Mouse (Mus musculus) R1 (cell line): ENCODE measurements around the gene Ythdc1.
"Not testable (repeated sequence)": the region's sequence is repeated elsewhere in the genome, so short reads cannot be mapped to it uniquely, and the experiment has no call there.

Experiments used
- DNase-seq: peaks from one replicate; pipeline ENCODE4 v3.0.0-alpha.2; 2018; ENCODE audit warnings: low read depth, low spot score

Ythdc1 gene

DNA sequence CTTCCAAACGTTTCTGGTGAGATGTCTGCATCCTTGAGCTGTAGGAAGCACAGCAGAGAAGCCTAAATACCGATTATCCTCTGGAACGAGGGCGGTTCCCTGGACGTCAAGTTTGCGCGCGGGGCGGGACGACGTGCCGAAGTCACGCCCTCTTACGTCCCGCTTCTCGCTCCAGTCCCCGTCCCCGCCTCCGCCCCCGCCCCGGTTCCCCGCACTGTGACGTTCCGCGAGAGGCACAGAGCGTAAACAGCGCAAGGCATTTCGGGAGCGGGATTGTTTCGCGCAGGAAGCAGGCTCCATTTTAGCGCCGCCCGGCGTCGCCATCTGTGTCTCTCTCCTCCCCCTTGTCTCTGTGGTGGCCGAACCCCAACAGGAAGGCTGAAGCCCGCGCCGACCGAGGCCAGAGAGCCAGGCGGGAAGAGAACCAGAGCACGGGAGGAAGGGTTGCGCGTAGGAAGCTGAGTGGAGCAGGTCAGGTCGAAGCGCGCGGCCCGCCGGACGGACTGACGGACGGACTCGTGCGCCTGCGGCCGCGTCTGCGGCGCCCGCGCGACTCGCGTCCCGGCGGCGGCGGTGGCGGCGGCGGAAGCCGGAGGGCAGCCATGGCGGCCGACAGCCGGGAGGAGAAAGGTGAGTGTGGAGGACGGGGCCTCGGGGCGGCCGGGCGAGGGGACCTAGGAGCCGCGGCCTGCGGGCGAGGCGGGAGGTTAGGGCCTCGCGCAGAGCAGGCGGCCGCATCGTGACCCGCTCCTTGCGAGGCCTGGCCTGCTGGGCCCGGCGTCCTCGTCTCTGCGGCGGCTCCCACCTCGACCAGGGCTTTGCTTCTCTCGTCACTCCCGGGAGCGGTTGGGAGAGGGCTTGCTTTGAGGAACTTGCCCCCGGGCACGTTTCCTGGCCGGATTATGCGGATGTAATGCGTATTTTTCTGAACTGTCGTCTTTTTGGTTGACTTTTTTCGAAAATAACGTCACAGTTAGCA is at the start of gene Ythdc1:
Ythdc1 (plus strand) TSS at position 260 of the 979 bp plus-strand sequence.
- peak; percentile 95 for DNase-seq

DNA sequence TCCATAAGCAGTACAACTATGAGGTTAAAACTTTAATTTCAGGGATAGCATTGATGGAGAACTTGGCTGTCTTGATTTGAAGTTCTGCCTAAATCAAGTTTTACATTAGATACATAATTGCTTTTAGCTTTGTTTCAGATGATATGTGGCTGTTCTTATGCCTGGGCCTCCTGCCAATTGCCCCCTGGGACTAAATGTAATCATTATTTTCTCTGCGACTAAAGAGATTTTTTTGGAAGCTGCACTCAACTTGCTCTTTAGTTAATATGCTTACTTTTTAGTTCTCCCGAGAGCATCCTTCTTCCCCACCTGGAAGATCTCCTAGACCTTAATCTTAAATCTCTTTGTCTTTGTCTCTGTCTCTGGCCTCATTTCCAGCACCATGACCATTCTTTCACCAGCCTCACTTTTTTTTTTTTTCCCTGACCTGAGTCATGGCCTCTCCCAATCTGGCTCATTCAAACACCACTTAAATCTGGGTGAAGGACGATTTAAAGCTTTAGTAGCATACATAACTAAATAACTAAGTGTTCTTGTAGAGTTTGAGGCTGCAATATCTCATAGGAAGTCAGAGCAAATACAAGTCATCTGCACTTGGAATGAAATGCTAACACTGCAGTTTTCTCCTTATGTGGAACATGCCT is 34.9 kb upstream of the Ythdc1 start:
- no peak for DNase-seq

DNA sequence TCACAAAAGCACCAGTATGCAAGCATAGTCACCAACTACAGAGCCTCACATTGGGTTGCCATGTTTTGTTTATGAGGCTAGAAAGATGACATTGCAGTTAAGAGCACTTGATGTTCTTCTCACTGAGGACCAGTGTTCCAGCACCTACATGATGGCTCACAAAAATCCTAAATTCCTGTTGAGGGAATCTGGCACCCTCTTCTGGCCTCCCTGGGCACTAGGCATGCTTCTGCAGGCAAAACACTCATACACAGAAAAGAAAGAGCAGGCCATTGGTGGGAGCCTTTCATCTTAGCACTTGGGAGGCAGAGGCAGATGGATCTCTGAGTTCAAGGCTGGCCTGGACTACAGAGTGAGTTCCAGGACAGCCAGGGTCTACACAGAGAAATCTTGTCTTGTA is 33.0 kb upstream of the Ythdc1 start:
- DNase-seq = peak; percentile 19

- no peak for DNase-seq
Measured at GRCm38 (mm10) chr5:86776941-86777340, 27.1 kb upstream of the Ythdc1 start.

DNA sequence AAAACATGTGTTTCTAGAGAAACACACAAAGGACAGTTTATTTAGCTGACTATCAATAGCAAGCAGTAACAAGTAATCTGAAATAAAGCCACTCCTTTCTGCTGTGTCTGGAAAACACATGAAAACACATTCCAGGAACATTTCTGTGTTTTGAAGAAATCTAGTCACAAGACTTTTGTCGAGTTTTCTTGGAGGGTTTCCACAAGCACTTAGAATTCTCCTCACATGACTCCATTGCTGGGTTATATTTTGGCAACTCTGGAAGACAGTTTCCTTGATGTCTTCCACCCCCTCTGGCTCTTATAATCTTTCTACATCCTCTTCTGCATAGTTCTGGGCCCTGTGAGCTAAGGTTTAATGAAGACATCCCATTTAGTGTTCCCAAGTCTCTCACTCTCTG is 25.6 kb upstream of the Ythdc1 start:
- no peak for DNase-seq

GRCm38 (mm10) chr5:86783059-86783458 is 21.0 kb upstream of the Ythdc1 start:
- DNase-seq = peak; percentile 38

DNA sequence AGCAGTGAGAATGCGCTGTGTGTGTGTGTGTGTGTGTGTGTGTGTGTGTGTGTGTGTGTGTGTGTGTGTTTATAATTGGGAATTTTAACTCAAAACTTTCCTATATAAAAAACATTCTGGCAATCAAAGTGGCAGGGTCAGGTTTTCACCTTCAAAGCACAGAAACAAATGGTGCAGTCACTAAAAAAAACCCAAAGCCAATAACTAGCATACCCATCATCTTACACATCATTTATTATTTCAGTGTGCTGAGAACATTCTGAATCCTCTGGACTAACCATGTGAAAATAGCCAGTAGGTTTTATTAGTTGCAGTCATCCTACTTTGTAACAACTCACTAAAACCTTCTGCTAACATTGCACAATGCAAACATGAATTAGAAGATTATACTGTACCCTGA is 19.8 kb upstream of the Ythdc1 start:
- no peak for DNase-seq

DNA sequence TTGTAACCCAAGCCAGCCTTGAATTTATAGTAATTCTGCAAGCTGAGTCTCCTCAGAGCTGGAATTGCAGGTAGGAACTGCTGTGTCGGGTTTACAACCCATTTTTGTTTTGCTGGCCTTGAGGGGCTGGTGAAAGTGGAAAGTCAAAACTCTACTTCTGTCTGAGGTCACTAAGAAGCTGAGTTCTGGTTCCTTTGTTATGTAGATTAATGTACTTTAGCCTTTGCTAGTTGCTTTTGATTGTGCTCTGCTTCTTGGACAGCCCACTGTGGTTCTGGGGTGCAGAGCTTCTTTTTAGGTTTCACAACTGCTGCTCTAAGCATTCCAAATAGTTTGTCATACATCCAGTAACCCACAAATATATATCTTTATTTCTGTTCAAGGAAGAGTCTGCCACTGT is 17.2 kb upstream of the Ythdc1 start:
- peak; percentile 73 for DNase-seq

- DNase-seq = no peak
Measured at GRCm38 (mm10) chr5:86789954-86790353, 14.1 kb upstream of the Ythdc1 start.

- DNase-seq = no peak
Measured at GRCm38 (mm10) chr5:86792249-86792648, 11.8 kb upstream of the Ythdc1 start.

GRCm38 (mm10) chr5:86792807-86793206 is 11.2 kb upstream of the Ythdc1 start:
- peak; percentile 28 for DNase-seq

- no peak for DNase-seq
Measured at GRCm38 (mm10) chr5:86816795-86817194, 12.8 kb downstream of the Ythdc1 start.

DNA sequence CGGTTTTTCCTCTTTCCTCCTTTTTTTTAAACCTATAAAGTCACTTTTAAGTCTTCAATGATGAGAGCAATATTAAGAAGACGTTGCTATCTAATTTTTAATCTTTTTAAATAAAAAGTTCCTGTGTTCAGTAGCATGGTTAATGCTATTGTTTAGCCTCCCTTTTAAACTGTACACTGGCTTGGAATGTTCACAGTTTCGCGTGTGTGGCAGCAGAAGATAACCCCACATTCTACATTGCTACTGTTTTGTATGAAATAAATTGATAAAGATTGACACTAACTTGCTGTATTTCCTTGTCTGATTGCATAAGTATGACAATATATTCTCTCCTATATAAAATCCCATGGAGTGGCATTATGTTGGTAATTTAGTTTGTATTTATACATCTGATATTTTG is 32.4 kb downstream of the Ythdc1 start:
- DNase-seq = not testable (repeated sequence)

DNA sequence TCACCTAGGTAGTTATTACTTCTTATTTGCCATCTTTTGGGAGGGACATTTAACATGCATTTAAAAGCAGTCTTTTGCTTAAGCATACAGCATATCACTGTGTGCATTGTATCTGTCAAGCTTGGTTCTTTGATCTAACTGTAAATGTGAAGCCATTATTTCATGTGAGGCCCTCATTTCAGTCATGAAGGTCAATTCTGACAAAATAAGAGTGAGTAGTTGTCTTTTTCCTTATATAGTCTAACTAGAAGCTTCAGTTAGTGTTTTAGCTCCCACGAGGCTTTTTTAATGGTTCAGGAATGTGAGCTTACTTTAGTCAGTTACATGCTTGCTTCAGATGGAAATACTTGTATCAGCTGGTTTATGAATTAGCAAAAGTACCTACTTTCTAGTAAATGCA is 34.1 kb downstream of the Ythdc1 start:
- DNase-seq = no peak

DNA sequence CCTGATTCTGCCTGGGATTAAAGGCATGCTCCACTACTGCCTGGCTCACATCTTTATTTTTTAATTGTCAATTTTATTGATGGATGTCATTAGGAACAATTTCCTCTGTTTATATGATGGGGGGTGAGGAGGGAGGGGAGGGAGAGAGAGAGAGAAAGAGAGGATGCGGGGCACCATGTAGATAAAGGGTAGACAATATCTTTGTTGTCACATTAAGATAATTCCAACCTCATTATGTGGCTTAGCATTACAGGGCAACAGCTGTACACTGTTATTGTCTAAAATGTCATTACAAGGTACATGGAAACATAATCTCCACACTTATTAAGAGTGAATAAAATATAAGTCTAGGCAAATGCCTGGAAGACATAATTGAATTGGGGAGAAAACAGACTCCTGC is 35.5 kb downstream of the Ythdc1 start:
- no peak for DNase-seq

- no peak for DNase-seq
Measured at GRCm38 (mm10) chr5:86840207-86840606, 36.2 kb downstream of the Ythdc1 start.

DNA sequence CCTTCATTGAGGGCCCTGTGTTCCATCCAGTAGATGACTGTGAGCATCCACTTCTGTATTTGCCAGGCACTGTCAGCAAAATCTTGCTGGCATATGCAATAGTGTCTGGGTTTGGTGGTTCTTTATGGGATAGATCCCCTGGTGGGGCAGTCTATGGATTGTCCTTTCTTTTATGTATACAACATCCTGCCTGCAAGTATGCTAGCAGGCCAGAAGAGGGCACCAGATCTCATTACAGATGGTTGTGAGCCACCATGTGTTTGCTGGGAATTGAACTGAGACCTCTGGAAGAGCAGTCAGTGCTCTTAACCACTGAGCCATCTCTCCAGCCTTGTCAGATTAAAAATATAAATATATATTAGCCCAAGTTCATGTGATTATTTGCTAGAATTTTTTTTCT is 37.2 kb downstream of the Ythdc1 start:
- peak; percentile 32 for DNase-seq

GRCm38 (mm10) chr5:86850104-86850503 is 46.1 kb downstream of the Ythdc1 start:
- DNase-seq = peak; percentile 44

DNA sequence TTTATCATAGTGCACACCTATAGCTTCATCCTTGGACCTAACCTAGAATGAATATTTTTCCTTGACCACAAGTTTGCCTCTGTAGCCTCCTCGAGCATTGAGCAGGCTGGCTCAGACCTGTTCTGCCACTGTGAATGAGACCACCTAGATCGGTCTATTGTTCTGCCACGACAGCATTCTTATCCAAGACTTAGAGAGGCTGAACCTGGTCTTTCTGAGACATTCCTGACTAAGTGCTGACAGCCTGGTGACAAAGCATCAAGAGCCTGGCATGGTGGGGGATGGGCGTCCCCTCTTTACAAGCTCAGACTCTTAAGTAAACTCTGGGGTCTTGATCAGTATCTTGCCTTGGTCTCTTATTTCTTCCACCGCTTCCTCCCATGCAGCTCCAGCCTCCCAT is 47.6 kb downstream of the Ythdc1 start:
- peak; percentile 95 for DNase-seq

DNA sequence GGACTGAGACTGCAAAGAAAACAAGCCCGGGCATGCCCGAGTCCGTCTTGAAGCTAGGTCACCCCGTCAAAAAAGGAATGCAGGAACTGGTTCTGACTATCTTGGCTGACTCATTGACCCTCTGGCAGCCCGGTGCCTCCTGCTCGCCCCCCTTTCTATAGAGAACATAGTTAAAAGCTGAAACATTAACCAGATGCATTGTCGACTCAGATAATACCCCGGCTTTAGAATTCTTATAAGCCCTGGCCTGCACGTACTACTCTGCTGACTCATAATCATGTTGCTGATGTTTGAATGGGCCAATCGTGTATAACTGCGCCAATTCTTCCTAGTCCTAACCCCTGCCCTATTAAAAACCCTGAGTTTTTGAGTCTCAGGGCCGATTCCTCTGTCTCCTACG is 52.5 kb downstream of the Ythdc1 start:
- DNase-seq = peak; percentile 23

GRCm38 (mm10) chr5:86857682-86858081 is 53.7 kb downstream of the Ythdc1 start:
- peak; percentile 90 for DNase-seq

DNA sequence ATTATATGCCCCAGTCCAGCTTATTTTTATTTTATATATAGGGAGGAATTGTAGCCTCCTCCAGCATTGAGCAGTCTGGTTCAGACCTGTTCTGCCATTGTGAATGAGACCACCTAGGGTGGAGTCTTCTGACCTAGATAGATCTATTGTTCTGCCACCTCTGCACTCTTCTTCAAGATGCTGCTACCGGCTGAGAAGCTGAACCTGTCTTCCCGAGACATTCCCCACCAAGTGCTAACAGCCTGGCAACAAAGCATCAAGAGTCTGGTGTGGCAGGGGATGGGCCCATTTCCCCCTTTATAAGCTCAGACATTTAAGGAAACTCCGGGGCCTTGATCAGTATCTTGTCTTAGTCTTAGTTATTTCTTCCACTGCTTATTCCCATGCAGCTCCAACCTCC is 54.3 kb downstream of the Ythdc1 start:
- peak; percentile 91 for DNase-seq

DNA sequence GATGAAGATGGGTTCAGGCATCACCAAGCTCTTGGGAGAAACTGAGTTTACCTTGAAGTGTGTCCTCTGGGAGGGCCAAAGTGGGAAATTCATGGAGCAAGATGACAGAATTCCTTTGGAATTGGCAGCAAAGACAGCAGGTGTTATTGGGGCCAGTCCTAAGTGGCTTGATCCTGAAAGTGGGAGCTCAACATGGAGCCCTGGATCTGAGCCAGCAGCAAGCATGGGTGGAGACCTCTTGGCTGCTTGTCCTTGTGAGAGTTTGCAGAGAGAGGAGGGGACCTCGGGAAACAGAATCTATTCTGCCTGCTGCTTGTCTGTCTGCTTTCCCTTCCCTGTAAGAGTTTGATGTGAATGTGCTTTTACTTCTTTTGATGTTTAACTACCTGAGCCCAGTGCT is 67.9 kb downstream of the Ythdc1 start:
- DNase-seq = no peak
